Mouse (Mus musculus) G1E (cell line): ENCODE data around the gene Celf2. TPM values are rescaled to one million over a fixed set of nuclear protein-coding genes. Genes with fewer than 3 reads are reported as not detected.
"Not testable (repeated sequence)": the region's sequence is repeated elsewhere in the genome, so short reads cannot be mapped to it uniquely, and the experiment has no call there.

ENCODE experiments used
- ATAC-seq: 2 replicates; pipeline ENCODE4 v1.8.0; 2016; ENCODE audit warnings: mild to moderate bottlenecking; ENCODE audit not compliant: insufficient number of reproducible peaks, poor library complexity, low FRiP score, severe bottlenecking; ENCODE audit errors: extremely low read depth
- DNase-seq: peaks from one replicate; pipeline ENCODE4 v3.0.0; 2012; ENCODE audit warnings: low spot score
- H3K27me3 ChIP-seq: 2 replicates; pipeline ENCODE4 v1.6.1; 2012; ENCODE audit warnings: mild to moderate bottlenecking, low read length, inconsistent platforms; ENCODE audit not compliant: insufficient read depth
- H3K36me3 ChIP-seq: replicated peaks from 2 replicates; pipeline ENCODE3; 2012; ENCODE audit warnings: mild to moderate bottlenecking, inconsistent platforms
- H3K4me1 ChIP-seq: 2 replicates; pipeline ENCODE4 v1.6.1; 2012; ENCODE audit warnings: low read depth, low read length, inconsistent platforms, mixed read lengths; ENCODE audit not compliant: insufficient read depth
- H3K4me3 ChIP-seq: 2 replicates; pipeline ENCODE4 v1.5.1; 2012; ENCODE audit warnings: low read depth, mild to moderate bottlenecking, inconsistent platforms, low read length, moderate library complexity, mixed read lengths
- H3K9me3 ChIP-seq: replicated peaks from 2 replicates; pipeline ENCODE4 v1.6.1; 2012; ENCODE audit warnings: inconsistent platforms
- CTCF ChIP-seq: IDR thresholded peaks from 2 replicates; pipeline ENCODE4 v1.5.1; 2012; ENCODE audit warnings: low read depth, low read length, inconsistent platforms, mixed read lengths
- GATA1 ChIP-seq: IDR thresholded peaks from 2 replicates; pipeline ENCODE4 v1.6.1; 2012; ENCODE audit warnings: borderline replicate concordance, low read length, inconsistent platforms, mixed read lengths
- GATA2 ChIP-seq: IDR thresholded peaks from 2 replicates; pipeline ENCODE4 v1.6.1; 2012; ENCODE audit warnings: low read depth, low read length, inconsistent platforms, borderline replicate concordance
- POLR2AphosphoS5 ChIP-seq: IDR thresholded peaks from 2 replicates; pipeline ENCODE4 v1.6.1; 2012; ENCODE audit warnings: low read depth, low read length, inconsistent platforms; ENCODE audit not compliant: insufficient replicate concordance
- TAL1 ChIP-seq: conservative IDR thresholded peaks from 2 replicates; pipeline ENCODE4 v1.6.1; 2012; ENCODE audit warnings: low read depth, low read length, inconsistent platforms, mixed read lengths
- polyA plus RNA-seq: library from polyadenylated mRNA; stranded (reverse); fragments of >175 nt; gene quantifications from 2 replicates; pipeline ENCODE4 v1.2.3, GENCODE M21; 2012
- total RNA-seq, 2 experiments: library from RNA; stranded (forward) in 1 of 2; stranded (reverse) in 1 of 2; fragments of 200-1000 nt in 1 of 2; fragments of >200 nt in 1 of 2; fragmentation: Nextera tagmentation in 1 of 2; gene quantifications; 2 replicates each; pipeline ENCODE4 v1.2.3; 2014 to 2017

Celf2 gene
- total and polyA plus RNA-seq, 3 experiments = 0.86 to 45.1 (median 14.2) TPM

DNA sequence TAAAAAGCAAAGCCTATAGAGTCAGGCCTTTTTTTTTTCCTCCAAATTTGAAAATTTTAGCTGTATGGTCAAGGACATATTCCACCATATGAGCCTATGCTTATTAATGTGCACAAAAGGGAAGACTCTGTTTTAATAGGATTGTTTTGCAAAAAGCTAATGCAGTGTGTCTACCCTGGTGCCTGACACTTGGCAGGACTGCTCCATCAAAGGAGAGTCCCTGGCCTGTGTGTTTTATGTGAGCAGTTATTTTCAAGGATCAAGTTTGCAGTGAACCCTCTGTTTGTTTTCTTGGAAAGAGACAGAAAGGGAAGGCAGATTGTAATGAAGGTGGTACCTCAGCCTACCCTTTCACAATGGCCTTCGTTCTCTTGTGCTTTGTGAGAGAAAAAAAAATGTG is 200.0 kb downstream of the Celf2 start:
- H3K4me3 ChIP-seq = no peak overlapping the region

DNA sequence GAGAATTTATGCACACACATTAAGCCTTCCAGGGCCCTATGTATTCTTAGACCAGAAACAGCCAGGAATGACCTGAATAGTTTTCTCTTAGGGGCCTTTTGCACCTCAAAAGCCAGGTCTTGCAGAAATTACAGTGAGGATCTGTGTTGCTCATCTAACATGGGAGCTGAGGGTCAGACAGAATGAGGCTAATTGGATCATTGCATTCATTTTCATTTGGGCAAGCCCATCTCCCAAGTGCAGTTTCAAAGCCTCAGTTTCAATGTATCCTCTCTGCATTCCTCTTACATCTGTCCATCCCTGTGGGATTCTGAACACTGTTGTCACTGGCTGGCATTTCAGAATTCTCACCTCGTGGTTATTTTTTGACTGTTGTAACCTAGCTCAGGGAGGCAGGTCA is 200.6 kb downstream of the Celf2 start:
- Histone ChIP-seq H3K4me1 (no peaks in the 10 kb centered on the region), H3K9me3 (no peaks in the 10 kb centered on the region), H3K4me3 (no peak overlapping the region), H3K27me3 (no peaks in the 10 kb centered on the region), H3K36me3 (no peaks in the 10 kb centered on the region)
- TF ChIP-seq POLR2AphosphoS5 (no peak), TAL1 (no peak), CTCF (no peak), GATA2 (no peak), GATA1 (no peak)
- ATAC-seq = no peak
- DNase-seq = no peak

More for the DNA sequence above, 200.0 kb downstream of the Celf2 start:
- Histone ChIP-seq H3K36me3 (no peaks in the 10 kb centered on the region), H3K27me3 (no peaks in the 10 kb centered on the region), H3K9me3 (no peaks in the 10 kb centered on the region), H3K4me1 (no peaks in the 10 kb centered on the region)
- ATAC-seq (no peak), DNase-seq (no peak)
- no peak for TF ChIP-seq GATA2
- TF ChIP-seq POLR2AphosphoS5 = no peak
- TF ChIP-seq CTCF = no peak
- no peak for TF ChIP-seq TAL1
- no peak for TF ChIP-seq GATA1

DNA sequence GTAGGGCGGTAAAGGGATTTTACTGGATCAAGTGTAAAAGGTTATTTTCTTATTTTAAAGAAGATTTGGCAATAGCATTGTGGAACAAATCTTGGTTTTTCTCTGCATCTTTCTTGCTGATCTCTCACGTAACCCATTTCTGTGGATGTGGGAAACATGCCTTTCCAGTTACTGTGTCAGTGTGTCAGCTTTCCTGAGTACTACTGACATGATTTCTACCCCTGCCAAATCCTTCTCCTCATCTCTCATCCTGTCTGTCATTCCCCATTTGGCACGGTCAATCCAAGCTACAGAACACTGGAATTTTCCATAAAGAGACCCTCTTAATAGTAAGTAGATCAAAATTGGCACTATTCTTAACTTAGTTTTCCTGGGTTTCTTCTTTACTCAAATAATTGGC is 221.9 kb downstream of the Celf2 start:
- H3K36me3 ChIP-seq = no peaks in the 10 kb centered on the region
- H3K27me3 ChIP-seq = no peaks in the 10 kb centered on the region
- DNase-seq (no peak), ATAC-seq (no peak)
- no peak for TF ChIP-seq GATA1
- TF ChIP-seq GATA2 = no peak
- TF ChIP-seq TAL1 = no peak
- TF ChIP-seq POLR2AphosphoS5 = no peak
- no peak for TF ChIP-seq CTCF
- H3K9me3 ChIP-seq = no peaks in the 10 kb centered on the region
- no peak overlapping the region for H3K4me3 ChIP-seq
- no peaks in the 10 kb centered on the region for H3K4me1 ChIP-seq

DNA sequence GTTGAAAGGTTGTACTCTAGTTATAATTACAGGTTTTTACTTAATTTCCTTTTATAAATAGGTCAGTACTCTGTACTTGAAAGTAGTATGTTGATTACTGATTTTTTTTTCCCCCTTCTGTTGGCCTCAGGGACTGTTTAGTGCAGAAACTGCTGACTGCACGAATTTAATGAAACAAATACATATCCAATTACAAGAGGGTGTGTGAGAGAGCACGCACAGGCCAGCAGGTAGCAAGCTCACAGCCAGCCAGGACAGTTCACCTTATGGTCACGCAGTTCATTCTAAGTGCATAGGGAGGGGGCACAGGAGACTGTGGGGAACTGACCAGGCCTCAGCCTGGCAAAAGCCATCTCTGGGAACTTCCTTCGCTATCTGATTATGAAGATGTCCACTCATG is 236.1 kb downstream of the Celf2 start:
- no peaks in the 10 kb centered on the region for H3K36me3 ChIP-seq
- ATAC-seq (no peak), DNase-seq (no peak)
- H3K4me3 ChIP-seq = no peak overlapping the region
- no peak for TF ChIP-seq GATA2
- TF ChIP-seq TAL1 = no peak
- TF ChIP-seq POLR2AphosphoS5 = no peak
- no peak for TF ChIP-seq GATA1
- TF ChIP-seq CTCF = no peak
- no peaks in the 10 kb centered on the region for H3K9me3 ChIP-seq
- H3K27me3 ChIP-seq = no peaks in the 10 kb centered on the region
- H3K4me1 ChIP-seq = no peaks in the 10 kb centered on the region

DNA sequence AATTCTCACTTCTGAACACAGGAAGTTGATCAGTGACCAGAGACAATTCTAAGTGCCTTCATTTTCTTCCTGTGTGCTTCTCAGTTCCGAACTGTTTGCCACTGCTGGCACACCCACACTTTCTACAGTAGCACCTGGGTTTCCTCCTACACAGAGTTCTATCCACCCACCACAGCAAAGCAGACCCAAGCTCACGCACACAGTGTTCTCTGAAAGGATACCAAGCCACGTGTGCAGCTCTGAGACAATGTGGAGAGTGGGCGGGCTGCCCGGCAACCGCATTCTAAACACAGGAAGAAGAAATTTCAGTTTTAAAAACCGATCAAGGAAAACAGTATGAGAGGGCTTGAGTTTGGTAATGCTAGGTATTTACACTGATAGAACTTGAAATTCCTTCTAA is 239.3 kb downstream of the Celf2 start:
- H3K4me1 ChIP-seq = no peaks in the 10 kb centered on the region
- no peaks in the 10 kb centered on the region for H3K27me3 ChIP-seq
- no peak for ATAC-seq
- no peak for DNase-seq
- no peaks in the 10 kb centered on the region for H3K9me3 ChIP-seq
- H3K36me3 ChIP-seq = no peaks in the 10 kb centered on the region
- H3K4me3 ChIP-seq = no peak overlapping the region
- TF ChIP-seq CTCF (no peak), GATA1 (no peak), POLR2AphosphoS5 (no peak), TAL1 (no peak), GATA2 (no peak)

DNA sequence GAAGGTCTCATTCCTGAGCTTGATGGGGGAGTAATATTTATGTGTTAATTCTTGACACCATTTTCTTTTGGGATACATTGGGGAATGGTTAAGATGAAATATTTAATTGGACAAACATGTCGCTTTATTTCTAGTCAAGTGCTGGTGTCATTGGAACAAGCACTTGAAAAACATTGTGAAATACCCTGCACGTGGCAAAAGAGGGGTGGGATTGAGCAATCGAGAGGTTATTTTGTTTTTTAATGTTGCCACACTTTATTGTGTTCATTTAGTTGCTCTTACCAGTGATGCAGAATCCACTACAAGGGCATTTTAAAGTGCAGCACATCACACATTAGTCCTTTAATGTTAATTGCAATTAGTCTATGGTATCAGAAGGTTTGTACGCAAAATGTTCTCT is 242.2 kb downstream of the Celf2 start:
- ATAC-seq (no peak), DNase-seq (no peak)
- H3K4me1 ChIP-seq = no peaks in the 10 kb centered on the region
- H3K4me3 ChIP-seq = no peak overlapping the region
- TF ChIP-seq POLR2AphosphoS5 (no peak), GATA1 (no peak), TAL1 (no peak), GATA2 (no peak), CTCF (no peak)
- no peaks in the 10 kb centered on the region; the same call in 1 of the 2 replicates for H3K27me3 ChIP-seq
- no peaks in the 10 kb centered on the region for H3K9me3 ChIP-seq
- no peaks in the 10 kb centered on the region for H3K36me3 ChIP-seq

DNA sequence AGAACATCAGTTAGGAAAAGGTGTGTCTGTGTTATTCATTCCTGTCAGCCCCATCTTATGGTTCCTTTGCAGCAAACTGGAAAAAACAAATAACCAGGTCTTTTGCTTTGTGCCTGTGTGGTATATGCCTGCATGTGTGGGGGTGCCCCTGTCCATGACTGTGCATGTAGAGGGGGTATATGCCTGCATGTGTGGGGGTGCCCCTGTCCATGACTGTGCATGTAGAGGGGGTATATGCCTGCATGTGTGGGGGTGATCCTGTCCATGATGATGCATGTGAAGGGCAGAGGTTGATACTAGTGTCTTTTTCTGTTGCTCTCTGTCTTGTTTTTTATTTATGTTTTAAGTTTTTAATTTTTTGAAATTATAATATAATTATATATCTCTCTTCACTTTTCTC is 246.7 kb downstream of the Celf2 start:
- not testable (repeated sequence) for H3K4me3 ChIP-seq, H3K4me1 ChIP-seq, ATAC-seq, H3K27me3 ChIP-seq, DNase-seq, H3K9me3 ChIP-seq, H3K36me3 ChIP-seq

DNA sequence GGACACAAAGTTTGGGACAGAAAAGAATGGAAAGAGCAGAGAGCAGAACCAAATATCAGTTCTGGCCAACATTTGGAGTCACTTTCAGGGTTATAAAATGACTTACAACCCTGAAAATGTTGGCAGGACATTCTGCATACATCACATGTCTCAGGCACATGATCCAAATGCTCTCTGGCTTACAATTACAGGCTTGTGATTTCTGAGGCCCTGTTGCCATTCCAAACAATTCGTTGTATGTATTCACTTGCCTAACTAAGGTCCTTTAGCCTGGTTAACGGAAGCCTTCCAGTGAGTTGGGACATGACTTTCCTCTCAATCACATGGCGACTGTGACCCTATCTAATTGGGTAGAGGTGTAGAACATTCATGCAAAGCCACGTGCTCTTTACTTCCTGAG is 249.2 kb downstream of the Celf2 start:
- no peaks in the 10 kb centered on the region for H3K36me3 ChIP-seq
- no peaks in the 10 kb centered on the region for H3K4me1 ChIP-seq
- TF ChIP-seq CTCF (no peak), POLR2AphosphoS5 (no peak), TAL1 (no peak), GATA1 (no peak), GATA2 (no peak)
- DNase-seq = no peak
- no peaks in the 10 kb centered on the region; the same call in 1 of the 2 replicates for H3K27me3 ChIP-seq
- ATAC-seq = no peak
- no peak overlapping the region for H3K4me3 ChIP-seq
- no peaks in the 10 kb centered on the region for H3K9me3 ChIP-seq
